Mouse (Mus musculus) liver, adult 2 months (tissue): Measurements from ENCODE around the gene Nfkbib.

Experiments used
- CTCF ChIP-seq: fragments of 200-500 bp; IDR thresholded peaks from 2 replicates; pipeline ENCODE4 v1.5.1; 2011; ENCODE audit warnings: low read depth, low read length, control low read depth
- POLR2A ChIP-seq: fragments of 200-500 bp; IDR thresholded peaks from 2 replicates; pipeline ENCODE4 v1.6.1; 2011; ENCODE audit warnings: low read length, control low read depth; ENCODE audit not compliant: insufficient read depth; ENCODE audit errors: extremely low read depth

DNA sequence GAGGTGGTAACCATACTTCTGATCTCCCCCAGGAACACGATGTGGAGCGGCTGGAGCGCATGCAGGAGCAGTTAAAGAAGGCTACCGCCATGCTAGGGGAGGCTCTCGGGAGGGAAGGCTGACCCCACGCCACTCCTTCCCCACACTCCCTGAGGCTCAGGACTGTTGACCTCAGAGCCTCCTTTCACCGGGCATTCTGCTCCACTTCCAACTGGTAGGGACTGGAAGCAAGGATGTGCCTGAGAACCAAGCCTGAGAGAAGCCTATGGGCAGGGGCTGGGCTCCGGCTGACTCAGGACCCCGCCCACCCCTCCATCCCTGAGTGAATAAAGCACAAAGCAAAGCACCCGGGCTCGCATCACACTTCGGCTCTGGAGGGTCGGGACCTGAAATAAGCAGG lies 8.7 kb downstream of the Nfkbib start:
- TF ChIP-seq CTCF (no peak), POLR2A (no peak)
